Mouse (Mus musculus) lung, postnatal 10 days (tissue): ENCODE measurements around the gene Map3k13.

ENCODE experiments used
- DNase-seq: peaks from one replicate; pipeline ENCODE4 v3.0.0; 2021

Map3k13 gene

DNA sequence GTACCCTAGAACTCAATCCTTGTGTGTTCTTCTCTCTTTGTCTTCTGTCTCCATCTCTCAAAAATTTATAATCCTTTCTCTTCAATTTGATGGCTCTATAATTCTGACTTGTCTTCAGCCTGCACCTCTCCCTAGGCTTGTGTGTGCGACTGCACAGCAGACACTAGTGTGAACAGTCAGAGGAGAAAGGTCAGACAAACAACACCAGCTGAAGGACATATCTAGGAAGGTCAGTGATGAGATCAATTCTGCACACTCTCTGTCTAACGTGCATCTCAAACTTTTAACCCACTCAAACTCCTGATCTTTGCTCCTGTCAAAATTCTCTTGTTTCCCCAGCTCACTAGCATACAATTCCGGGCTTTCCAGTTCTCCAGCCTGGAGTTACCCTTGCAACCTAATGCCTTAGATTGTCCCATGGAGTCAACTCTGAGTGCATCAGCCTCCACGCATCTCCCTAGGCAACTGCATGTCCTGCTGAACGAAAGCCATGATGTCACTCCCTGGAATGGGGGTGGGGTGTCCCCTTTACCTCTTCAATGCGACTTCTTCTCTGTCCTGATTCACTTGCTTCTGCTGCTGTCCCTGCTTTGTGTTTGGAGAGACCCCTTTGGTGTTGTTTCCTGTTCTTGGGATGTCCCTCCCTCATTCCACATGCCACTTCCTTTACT is 19.2 kb downstream of the Map3k13 start:
- no peak for DNase-seq

- DNase-seq: peak; percentile 77
Measured at GRCm38 (mm10) chr16:21814861-21815668, 20.9 kb downstream of the Map3k13 start.

GRCm38 (mm10) chr16:21815669-21816010 is 21.5 kb downstream of the Map3k13 start:
- no peak for DNase-seq

- peak; percentile 59 for DNase-seq
Measured at GRCm38 (mm10) chr16:21818132-21818531, 24.0 kb downstream of the Map3k13 start.

- no peak for DNase-seq
Measured at GRCm38 (mm10) chr16:21818629-21819028, 24.5 kb downstream of the Map3k13 start.

DNA sequence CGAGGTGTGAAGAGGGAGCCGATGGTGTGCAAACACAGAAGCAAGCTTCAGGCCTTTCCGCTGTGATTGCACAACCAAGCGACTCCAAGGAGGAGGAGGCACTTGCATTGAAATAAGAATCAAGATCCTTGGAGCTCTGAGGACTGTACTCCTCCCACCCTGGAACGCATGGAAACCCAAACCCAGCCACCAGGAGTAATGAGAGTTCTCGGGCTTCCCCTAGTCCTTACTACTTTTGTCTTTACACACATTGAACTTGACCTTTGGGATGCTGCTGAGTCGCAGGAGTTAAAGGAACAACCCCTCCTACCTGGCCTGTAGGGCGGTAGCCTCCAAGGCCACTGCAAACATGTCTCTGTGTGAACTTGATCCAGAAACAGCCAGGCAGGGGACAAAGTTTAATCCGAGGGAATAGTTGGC is 31.5 kb downstream of the Map3k13 start:
- peak; percentile 41 for DNase-seq

DNA sequence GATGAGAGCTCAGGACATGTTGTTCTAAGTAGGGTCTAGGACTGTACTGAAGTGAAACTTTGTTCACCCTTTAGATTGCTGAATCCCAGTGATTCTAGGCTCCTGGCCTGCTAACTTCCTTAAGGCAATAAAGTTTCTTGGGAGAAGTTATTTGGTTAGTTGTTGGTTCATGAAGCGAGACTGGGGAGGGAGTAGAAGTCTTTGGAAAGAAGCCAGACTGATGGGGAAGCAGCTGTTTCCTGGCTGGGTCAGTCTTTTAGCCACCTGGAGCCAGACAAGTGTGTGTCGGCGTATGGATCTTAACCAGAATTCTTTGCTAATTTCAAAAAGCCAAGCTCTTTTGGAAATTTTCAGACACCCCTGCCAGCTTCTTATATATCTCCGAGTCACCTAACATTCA is 33.0 kb downstream of the Map3k13 start:
- no peak for DNase-seq

DNA sequence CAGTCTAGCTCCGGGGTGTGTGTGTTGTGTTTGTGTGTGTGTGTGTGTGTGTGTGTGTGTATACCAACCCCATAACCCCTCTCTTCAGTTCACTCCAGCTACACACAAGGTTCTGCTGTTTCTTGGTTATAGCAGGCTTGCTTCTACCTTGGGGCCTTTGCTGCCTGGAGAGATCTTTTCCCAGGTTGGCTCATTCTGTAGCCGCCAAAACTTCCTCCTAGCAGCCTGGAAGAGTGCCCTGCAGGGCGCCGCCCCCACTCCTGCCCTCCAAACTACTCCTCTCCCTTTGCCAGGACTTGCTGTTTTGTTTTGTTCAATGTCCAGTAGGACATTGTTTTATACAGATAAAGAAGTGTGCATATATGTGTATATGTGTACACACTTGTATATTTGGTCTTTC is 33.4 kb downstream of the Map3k13 start:
- DNase-seq: no peak

DNA sequence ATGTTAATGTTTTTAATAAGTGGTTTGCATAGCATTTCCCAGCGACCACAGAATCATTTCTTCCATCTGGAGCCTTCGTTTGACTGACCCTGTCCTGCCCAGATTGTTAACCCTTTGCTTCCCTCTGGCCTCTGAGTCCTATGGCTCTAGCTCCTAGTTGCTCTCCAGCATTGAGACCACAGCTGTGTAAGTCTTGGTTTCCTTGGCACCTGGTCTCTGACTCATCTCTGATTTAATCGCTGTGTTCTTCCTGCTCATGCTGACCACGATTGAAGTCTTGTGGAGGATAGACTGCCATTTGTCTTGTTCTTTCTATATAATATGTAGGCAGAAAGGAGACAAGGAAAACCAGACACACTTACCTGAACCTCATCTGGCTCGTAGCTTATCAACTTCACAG is 35.6 kb downstream of the Map3k13 start:
- no peak for DNase-seq

DNA sequence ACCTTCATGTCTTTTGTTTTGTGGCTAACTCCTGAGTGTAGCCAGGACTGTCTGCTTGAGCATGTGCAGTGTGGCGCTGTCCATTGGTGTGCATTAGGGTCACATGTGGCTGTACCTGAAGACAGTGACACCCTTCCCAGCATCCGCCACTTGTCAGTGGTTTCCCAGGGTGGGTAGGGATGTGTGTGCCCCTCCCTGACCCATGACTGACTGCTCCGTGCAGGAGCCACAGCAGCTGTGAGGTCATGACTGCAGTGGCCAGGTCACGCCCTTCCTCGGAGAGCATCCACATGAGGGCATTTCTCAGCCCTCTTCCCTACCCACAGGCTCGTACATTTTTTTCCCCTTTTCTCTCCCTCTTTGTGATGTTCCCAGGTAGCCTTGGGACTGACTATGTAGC is 36.6 kb downstream of the Map3k13 start:
- DNase-seq: no peak

- no peak for DNase-seq
Measured at GRCm38 (mm10) chr16:21831764-21832163, 37.6 kb downstream of the Map3k13 start.

GRCm38 (mm10) chr16:21833469-21833868 is 39.3 kb downstream of the Map3k13 start:
- no peak for DNase-seq

DNA sequence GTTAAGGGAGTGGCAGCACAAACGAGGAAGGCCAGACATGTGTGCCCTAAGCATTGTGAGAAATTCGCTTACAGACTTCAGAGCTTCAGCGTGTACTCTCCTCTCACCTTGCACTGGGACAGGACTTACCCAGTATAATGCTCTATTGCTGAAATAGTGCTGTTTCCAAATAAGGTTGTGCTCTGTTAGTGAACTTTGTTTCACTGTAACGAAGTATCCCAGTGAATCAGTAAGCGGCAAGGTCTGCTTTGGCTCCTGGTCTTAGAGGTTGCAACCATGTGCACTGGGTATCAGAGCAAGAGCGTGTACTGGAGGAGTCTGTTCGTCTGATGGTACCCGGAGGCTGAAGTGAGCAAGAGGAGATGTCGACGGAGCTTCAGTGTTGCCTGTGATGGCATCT is 39.8 kb downstream of the Map3k13 start:
- no peak for DNase-seq

GRCm38 (mm10) chr16:21834866-21835583 is 40.9 kb downstream of the Map3k13 start:
- no peak for DNase-seq

- no peak for DNase-seq
Measured at GRCm38 (mm10) chr16:21835584-21835931, 41.4 kb downstream of the Map3k13 start.

GRCm38 (mm10) chr16:21836311-21837072 is 42.3 kb downstream of the Map3k13 start:
- DNase-seq: peak; percentile 39

- DNase-seq: no peak
Measured at GRCm38 (mm10) chr16:21837694-21838093, 43.5 kb downstream of the Map3k13 start.

- peak; percentile 77 for DNase-seq
Measured at GRCm38 (mm10) chr16:21845800-21846671, 51.9 kb downstream of the Map3k13 start.

DNA sequence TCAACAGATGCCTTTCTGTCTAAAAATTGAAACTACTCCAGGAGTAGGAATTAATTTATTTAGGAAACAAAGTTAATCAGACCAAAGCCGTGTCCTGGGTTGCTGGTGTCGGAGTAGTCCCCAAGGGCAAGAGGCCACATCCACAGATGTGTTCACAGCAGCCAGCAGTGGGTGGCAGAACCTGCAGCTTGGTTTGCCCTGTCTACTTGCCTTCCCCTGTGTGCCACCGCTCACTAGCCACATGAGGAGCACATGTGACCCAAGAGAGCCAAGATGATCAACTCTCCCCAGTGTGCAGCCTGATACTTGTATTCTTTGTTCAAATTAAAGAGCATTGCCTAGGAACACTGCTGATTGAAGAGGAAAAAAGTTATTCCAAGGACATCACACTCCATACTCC is 54.3 kb downstream of the Map3k13 start:
- no peak for DNase-seq

GRCm38 (mm10) chr16:21848847-21849246 is 54.7 kb downstream of the Map3k13 start:
- no peak for DNase-seq

GRCm38 (mm10) chr16:21852374-21852773 is 58.2 kb downstream of the Map3k13 start:
- no peak for DNase-seq

GRCm38 (mm10) chr16:21853446-21853941 is 59.3 kb downstream of the Map3k13 start:
- DNase-seq: no peak
